Mouse (Mus musculus) limb, embryonic 13.5 days (tissue): ENCODE data around the gene Vsig10. TPM values are rescaled to one million over a fixed set of nuclear protein-coding genes. Genes with fewer than 3 reads are reported as not detected.

Experiments
- ATAC-seq: fragments of 200-750 bp; cut with Nextera tagmentation; 2 replicates; pipeline ENCODE4 v1.8.0; 2017; ENCODE audit warnings: low read depth, moderate number of reproducible peaks, moderate TSS enrichment; ENCODE audit not compliant: low FRiP score
- H3K27ac ChIP-seq: fragments of 300-500 bp; sonication (generic); 2 replicates; pipeline ENCODE4 v1.5.1; 2015; ENCODE audit warnings: inconsistent platforms, mild to moderate bottlenecking, moderate library complexity
- H3K27me3 ChIP-seq: fragments of 300-500 bp; sonication (generic); 2 replicates; pipeline ENCODE4 v1.6.1; 2015; ENCODE audit warnings: mild to moderate bottlenecking, inconsistent platforms
- H3K36me3 ChIP-seq: fragments of 300-500 bp; sonication (generic); 2 replicates; pipeline ENCODE4 v1.6.1; 2015; ENCODE audit warnings: inconsistent platforms, mild to moderate bottlenecking, moderate library complexity
- H3K4me1 ChIP-seq: fragments of 300-500 bp; sonication (generic); 2 replicates; pipeline ENCODE4 v1.6.1; 2015; ENCODE audit warnings: inconsistent platforms
- H3K4me2 ChIP-seq: fragments of 300-500 bp; sonication (generic); replicated peaks from 2 replicates; pipeline ENCODE4 v1.6.1; 2015; ENCODE audit warnings: inconsistent platforms, mild to moderate bottlenecking, moderate library complexity
- H3K4me3 ChIP-seq: fragments of 300-500 bp; sonication (generic); 2 replicates; pipeline ENCODE4 v1.5.1; 2015; ENCODE audit warnings: moderate library complexity, mild to moderate bottlenecking, inconsistent platforms
- H3K9ac ChIP-seq: fragments of 300-500 bp; sonication (generic); 2 replicates; pipeline ENCODE4 v1.6.1; 2015; ENCODE audit warnings: mild to moderate bottlenecking, inconsistent platforms
- H3K9me3 ChIP-seq: fragments of 300-500 bp; sonication (generic); 2 replicates; pipeline ENCODE4 v1.6.1; 2016; ENCODE audit warnings: inconsistent platforms
- WGBS: fragments of 180-500 bp; shearing (Covaris S2); methylation state at CpG from one replicate; pipeline ENCODE4 v1.1.7; 2015; 5-methylcytosine and 5-hydroxymethylcytosine counted together
- polyA plus RNA-seq: library from polyadenylated mRNA; unstranded; fragments of >200 nt; fragmentation: Nextera tagmentation; extraction: Ambion mirVana; gene quantifications from 2 replicates; pipeline ENCODE4 v1.2.1, GENCODE M21; 2015

The Vsig10 gene
- polyA plus RNA-seq, 1 experiment from 2014 or later: 7.6 TPM

DNA sequence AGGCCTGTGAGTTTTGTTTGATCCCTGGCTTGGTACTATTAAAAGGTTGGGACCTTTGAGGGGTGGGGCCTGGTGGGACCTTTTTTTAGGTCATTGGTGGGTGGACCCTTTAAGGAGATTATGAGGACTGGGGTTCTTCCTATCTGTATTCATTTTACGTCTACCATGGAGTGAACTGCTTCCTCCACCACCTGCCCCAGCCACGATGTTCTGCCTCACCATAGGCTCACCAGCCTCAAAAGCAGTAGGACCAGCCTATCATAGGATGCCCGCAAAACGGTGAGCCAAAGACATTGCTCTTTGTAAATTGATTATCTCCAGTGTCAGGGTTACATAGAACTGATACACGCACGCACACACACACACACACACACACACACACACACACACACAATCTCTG is 78.5 kb downstream of the Vsig10 start:
- 88% methylated on average over 6 of the region's 6 CpGs for WGBS
- no peaks in the 10 kb centered on the region for H3K9me3 ChIP-seq
- ATAC-seq: no peak

DNA sequence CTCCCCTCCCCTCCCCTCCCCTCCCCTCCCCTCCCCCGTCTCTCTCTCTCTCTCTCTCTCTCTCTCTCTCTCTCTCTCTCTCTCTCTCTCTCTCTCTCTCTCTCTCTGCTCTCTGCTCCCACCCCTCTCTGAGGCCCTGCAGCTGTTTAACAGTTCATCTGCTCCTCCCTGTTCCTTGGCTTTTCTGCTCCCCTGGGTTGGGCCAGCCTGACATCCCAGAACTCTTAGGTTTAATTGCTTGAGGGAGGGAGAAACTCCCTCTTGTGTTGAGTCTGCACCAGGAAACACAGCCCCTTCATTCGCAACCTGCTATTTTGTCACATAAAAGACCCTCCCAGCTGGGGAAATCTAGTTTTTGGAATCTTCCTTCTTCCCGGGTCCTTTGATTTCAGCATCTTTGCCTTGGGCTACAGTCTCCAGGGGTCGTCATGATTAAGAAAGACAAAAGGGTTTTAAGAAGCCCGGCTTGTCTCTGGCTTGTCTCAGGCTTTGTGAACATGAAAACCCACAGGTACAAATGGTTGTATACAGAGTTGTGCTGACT is 79.2 kb downstream of the Vsig10 start:
- Histone ChIP-seq H3K27me3 (no peaks in the 10 kb centered on the region), H3K4me2 (no peak overlapping the region), H3K9ac (no peak overlapping the region), H3K4me3 (no peak overlapping the region), H3K36me3 (no peaks in the 10 kb centered on the region), H3K4me1 (no peaks in the 10 kb centered on the region), H3K27ac (no peak overlapping the region), H3K9me3 (no peaks in the 10 kb centered on the region)
- ATAC-seq: no peak
- 28% methylated on average over 4 of the region's 5 CpGs for WGBS

More for the DNA sequence above, 78.5 kb downstream of the Vsig10 start:
- no peaks in the 10 kb centered on the region for H3K27me3 ChIP-seq
- H3K36me3 ChIP-seq: no peaks in the 10 kb centered on the region
- no peak overlapping the region for H3K9ac ChIP-seq
- H3K4me2 ChIP-seq: no peak overlapping the region
- H3K4me3 ChIP-seq: no peak overlapping the region
- no peak overlapping the region for H3K27ac ChIP-seq
- no peaks in the 10 kb centered on the region for H3K4me1 ChIP-seq

GRCm38 (mm10) chr5:117399281-117399680 is 80.4 kb downstream of the Vsig10 start:
- Histone ChIP-seq H3K27me3 (no peaks in the 10 kb centered on the region), H3K4me3 (no peak overlapping the region), H3K4me1 (no peaks in the 10 kb centered on the region), H3K36me3 (no peaks in the 10 kb centered on the region), H3K4me2 (no peak overlapping the region), H3K27ac (no peak overlapping the region), H3K9me3 (no peaks in the 10 kb centered on the region), H3K9ac (no peak overlapping the region)
- WGBS: 80% methylated on average over 9 of the region's 9 CpGs
- no peak for ATAC-seq

GRCm38 (mm10) chr5:117403609-117404008 is 84.7 kb downstream of the Vsig10 start:
- no peaks in the 10 kb centered on the region for H3K36me3 ChIP-seq
- H3K27me3 ChIP-seq: no peaks in the 10 kb centered on the region
- 88% methylated on average over 8 of the region's 8 CpGs for WGBS
- no peak overlapping the region for H3K4me2 ChIP-seq
- H3K9ac ChIP-seq: no peak overlapping the region
- H3K4me3 ChIP-seq: no peak overlapping the region
- no peaks in the 10 kb centered on the region for H3K4me1 ChIP-seq
- no peaks in the 10 kb centered on the region for H3K9me3 ChIP-seq
- H3K27ac ChIP-seq: no peak overlapping the region
- ATAC-seq: no peak

Other genes starting within 250 kb of the Vsig10 start
- gene Suds3, start 203.0 kb upstream of the Vsig10 start, polyA plus RNA-seq: 76.9 and 78.2 TPM in 2 replicates
- gene Taok3, start 199.0 kb upstream of the Vsig10 start, polyA plus RNA-seq: 9.3 and 11.9 TPM in 2 replicates
- 763 and 771 TPM in 2 replicates for gene Pebp1, start 31.5 kb upstream of the Vsig10 start, polyA plus RNA-seq
- 54.9 and 55.2 TPM in 2 replicates for gene Wsb2, start 38.2 kb downstream of the Vsig10 start, polyA plus RNA-seq
- gene Rfc5, start 70.0 kb downstream of the Vsig10 start, polyA plus RNA-seq: 82.0 and 86.2 TPM in 2 replicates
- 0.08 and 0.15 TPM in 2 replicates for gene Ksr2, start 94.9 kb downstream of the Vsig10 start, polyA plus RNA-seq